Mouse (Mus musculus) MEL-GATA-1-ER (cell line): ENCODE data around the gene Slitrk4.

Experiments
- DNase-seq: peaks from one replicate; pipeline ENCODE4 v3.0.0-alpha.2; 2012; ENCODE audit warnings: low read depth; ENCODE audit errors: extremely low read depth

The Slitrk4 gene

GRCm38 (mm10) chrX:64276290-64277125, at the start of gene Slitrk4:
Gene Slitrk4 (minus strand): TSS chrX:64276996.
- no peak for DNase-seq

DNA sequence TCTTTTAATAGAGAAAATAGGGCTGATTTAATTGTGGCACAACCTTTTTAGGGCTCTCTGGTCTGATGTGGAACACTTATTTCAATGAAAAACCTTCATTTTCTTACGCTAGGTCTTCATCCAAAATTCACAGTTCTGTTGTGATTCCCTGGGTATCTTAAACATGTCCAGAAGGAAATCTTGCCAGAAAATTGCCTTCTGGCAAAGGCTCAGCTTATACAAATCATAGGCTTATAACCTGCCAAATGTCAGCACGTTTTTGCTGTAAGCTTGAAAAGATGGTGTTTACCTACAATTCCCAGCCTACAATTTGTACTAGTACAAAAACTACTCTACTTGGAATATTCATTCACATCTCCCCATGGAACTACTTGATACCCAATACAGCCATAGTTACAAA, 42.7 kb upstream of the Slitrk4 start:
- DNase-seq = no peak

GRCm38 (mm10) chrX:64277991-64278301, 1.1 kb upstream of the Slitrk4 start:
- no peak for DNase-seq

GRCm38 (mm10) chrX:64277126-64277990, 562 bp upstream of the Slitrk4 start:
- DNase-seq = no peak

DNA sequence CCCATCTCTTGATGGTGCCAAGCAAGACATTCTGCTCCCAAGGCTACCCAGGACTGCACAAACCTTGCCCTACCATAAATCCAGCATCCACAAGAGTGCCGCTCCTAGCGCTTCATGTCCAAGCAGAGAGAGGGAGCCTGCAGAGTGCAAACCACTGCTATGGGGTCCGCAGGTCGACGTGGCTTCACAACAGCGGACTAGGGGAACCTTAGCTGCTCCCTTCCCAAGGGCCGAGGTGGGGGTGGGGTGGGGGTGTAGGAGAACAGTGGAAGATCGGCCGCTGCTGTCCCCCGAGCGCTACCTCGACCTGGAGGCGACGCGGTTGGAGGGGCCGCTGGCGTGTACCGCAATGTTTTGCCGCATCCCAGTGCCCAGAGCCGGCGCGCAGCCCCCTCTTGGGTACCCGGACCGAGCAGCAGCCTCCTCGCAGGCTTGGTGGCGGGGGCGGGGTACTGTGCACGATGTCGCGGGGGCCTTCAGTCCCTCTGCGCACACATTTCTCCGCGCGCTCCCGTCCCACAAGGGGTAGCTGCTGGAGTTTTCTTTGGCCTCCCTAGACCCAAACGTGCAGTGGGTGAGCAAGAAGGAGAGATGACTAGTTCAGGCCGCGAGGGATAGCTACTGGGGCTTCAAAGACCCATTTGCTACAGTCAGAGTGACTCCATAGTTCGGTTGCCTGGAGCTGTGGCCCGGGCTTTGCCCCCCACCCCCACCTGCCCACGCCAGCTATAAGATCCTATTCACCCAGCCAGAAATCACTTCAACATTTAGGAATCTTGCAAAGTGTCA, 1.1 kb downstream of the Slitrk4 start:
- DNase-seq = no peak

DNA sequence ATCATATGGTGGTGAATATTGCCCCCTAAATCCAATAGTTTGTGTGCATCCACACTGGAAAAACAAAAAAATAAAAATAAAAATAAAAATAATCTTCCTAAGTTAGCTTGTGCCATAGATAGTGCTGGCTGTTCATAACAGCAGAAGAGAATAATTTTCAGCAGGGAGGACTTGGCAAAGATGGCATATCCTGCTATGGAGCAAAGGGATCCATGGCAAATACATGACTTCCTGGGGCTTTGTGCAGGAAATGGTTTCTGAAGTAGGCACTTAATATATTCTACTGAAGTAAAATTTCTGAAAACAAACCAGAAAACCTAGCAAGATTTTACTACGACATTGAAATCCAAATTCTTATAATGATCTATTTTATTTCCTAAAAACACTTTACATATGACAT, 13.3 kb downstream of the Slitrk4 start:
- DNase-seq = no peak
